Mouse (Mus musculus): ENCODE results near the gene Gm36176. TPM values are rescaled to one million over a fixed set of nuclear protein-coding genes. Genes with fewer than 3 reads are reported as not detected.
"Not testable (repeated sequence)": the region's sequence is repeated elsewhere in the genome, so short reads cannot be mapped to it uniquely, and the experiment has no call there.

Gm36176 gene
- not detected for total RNA-seq (2021)

DNA sequence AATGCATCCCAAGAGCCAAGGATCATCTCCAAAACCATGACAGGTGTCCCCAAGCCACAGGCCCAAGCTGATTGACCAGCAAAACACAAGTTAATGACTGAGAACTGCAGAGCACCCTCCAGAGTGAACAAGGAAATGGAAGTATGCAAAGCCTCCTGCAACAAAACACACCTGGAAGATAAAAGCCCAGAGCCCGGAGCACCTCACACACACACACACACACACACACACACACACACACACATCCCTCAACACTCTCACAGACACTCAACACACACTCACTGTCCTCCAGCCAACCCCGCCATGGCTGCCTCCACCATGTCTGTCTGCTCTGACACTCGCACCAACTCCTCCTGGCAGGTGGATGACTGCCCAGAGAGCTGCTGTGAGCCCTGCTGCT lies at the start of gene Gm36176:
TSS of gene Gm36176 (plus strand) at position 301 of the 400 bp plus-strand sequence.
- intact Hi-C loops (cut with DNase I): no loop called here

GRCm38 (mm10) chr10:77797677-77798076 lies 48.9 kb upstream of the Gm36176 start:
- DNase-seq (ENCODE audit: low spot score in 2 of 2): no peak
- intact Hi-C loops (cut with DNase I): no loop called here

More for the DNA sequence above, at the start of gene Gm36176:
- DNase-seq (ENCODE audit: low spot score in 2 of 2): no peak

DNA sequence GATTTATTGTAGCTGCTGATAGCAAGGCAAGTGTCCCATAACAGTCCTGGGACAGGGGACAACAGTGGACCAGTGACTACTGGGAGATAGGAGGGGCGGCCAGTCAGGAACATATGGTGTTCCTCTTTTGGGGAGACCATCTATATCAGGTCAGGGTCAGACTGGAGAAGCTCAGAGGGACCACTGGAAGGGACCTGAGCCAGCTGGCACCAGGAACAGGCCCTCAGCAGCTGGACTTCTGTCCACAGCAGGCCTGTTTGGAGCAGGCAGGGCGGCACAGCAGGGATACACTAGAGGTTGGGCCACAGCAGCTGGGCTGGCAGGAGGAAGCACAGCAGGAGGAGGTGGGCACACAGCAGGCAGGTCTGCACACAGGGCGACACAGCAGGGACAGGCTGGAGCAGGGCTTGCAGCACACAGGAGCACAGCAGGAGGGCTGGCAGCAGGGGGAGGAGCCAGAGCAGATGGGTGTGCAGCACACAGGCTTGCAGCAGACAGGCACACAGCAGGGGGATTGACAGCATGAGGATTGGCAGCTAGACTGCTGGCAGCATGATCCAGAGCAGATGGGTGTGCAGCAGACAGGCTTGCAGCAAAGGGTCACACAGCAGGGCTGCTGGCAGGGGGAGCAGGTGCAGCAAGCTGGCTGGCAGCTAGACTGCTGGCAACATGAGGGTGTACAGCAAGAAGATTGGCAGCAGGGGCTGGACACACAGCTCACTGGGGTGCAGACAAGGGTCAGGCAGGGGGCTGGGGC lies 48.3 kb upstream of the Gm36176 start:
- DNase-seq (ENCODE audit: low spot score in 2 of 2); intact Hi-C loops (cut with DNase I): not testable (repeated sequence)

DNA sequence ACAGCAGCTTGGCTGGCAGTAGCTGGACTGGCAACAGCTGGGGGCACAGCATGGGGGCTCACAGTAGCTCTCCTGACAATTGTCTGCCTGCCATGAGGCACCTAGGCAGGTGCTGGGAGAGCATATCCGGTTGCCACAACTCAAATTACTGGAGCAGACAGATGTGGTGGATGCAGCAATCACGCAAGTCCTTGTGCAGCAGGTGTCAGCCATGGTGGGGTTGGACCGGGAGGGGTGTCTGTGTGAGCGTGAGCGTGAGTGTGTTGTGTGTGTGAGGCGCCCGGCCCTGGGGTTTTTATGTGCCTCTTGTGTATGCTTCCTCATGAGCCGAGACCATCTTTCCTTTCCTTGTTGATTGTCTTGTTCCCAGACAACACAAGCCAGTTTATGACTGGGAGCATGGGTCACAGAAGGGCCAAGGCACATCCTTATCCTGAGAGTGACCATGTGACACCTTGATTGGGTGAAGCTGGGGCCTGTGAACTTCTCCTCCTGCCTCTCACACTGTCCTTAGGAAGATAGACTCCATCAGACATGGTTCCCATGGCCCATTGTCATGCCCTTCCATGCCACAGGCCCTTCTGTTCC lies 47.6 kb upstream of the Gm36176 start, which contains the start of gene Gm19668:
TSS of gene Gm19668 (minus strand) at position 213 of the 588 bp plus-strand sequence.
- intact Hi-C loops (cut with DNase I): no loop called here
- DNase-seq (ENCODE audit: low spot score in 2 of 2): no peak

- no peak for DNase-seq (ENCODE audit: low spot score in 2 of 2)
- intact Hi-C loops (cut with DNase I): no loop called here
Measured at GRCm38 (mm10) chr10:77804095-77804494, 42.5 kb upstream of the Gm36176 start.

GRCm38 (mm10) chr10:77811743-77812142 lies 34.9 kb upstream of the Gm36176 start, which contains the start of gene Gm9507:
TSS of gene Gm9507 (minus strand) at chr10:77811843.
- no peak for DNase-seq (ENCODE audit: low spot score in 2 of 2)
- intact Hi-C loops (cut with DNase I): no loop called here

DNA sequence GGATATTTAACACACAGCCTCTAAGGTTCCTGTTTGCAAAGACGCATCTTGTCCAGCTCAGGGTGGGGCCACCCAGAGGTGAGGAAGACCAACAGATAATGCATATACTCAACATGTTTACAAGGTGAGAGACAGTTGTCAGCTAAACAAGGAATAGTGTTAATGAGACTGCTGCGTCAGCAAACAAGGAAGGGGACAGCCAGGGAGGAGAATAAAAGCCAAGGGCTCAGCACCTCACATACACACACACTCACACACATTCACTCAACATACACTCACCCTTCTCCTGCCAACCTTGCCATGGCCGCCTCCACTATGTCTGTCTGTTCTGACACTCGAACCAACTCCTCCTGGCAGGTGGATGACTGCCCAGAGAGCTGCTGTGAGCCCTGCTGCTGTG lies 32.2 kb upstream of the Gm36176 start, which contains the start of gene Gm2696:
TSS of gene Gm2696 (plus strand) at position 301 of the 400 bp plus-strand sequence.
- intact Hi-C loops (cut with DNase I): no loop called here
- no peak for DNase-seq (ENCODE audit: low spot score in 2 of 2)

DNA sequence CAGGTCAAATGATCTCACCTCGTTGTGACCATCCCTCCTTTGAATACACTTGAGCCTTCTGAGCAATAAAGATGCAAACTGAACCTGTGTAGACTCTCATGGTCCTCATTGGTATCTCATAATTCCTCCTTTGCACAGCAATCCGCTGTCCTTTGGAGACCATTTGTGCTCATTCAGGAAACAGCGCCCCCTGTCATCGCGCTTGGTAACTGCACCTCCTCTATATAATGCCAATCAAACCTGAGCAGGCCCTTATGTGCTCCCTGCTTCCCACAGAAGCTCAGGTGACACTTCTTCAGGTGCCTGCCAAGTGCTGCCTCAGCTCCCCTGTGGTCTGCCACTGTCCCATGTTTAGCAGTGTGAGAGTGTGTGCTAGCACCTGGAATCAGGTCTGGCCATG lies 31.1 kb upstream of the Gm36176 start:
- no peak for DNase-seq (ENCODE audit: low spot score in 2 of 2)
- intact Hi-C loops (cut with DNase I): no loop called here

- DNase-seq (ENCODE audit: low spot score in 2 of 2): no peak
- intact Hi-C loops (cut with DNase I): no loop called here
Measured at GRCm38 (mm10) chr10:77818523-77818922, 28.1 kb upstream of the Gm36176 start.

DNA sequence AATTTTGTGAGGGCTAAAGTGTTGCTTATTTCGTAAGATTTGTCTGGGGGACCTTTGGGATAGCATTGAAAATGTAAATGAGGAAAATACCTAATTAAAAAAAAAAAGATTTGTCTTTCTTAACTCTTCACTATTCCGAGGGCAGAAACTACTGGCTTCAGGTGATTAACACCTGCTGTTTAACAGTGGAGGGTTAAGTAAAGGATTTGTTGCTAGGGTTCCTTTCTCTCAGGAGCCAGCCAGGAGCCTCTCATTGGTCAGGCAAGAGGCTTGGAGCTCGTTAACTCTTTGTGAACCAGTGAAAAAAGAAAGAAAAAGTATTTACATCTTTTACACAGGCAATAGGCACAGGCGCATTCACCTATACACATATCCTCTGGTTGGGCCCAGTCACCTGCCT lies 27.4 kb upstream of the Gm36176 start:
- intact Hi-C loops (cut with DNase I): no loop called here
- DNase-seq (ENCODE audit: low spot score in 2 of 2): no peak

DNA sequence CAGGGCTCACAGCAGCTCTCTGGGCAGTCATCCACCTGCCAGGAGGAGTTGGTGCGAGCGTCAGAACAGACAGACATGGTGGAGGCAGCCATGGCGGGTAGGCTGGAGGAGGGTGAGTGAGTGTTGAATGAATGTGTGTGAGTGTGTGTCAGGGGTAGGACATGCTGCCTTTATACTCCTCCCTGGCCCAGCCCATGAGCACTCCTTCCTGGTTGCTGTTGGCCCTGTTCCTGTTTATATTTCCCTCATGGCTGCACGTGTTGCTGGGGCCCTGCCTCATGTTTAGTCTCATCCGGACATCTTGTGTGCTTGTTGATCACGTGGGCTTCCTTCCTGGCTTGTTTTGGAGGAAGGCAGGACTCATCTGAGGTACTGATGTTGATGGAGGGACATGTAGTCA lies 19.7 kb upstream of the Gm36176 start, which contains the start of gene Krtap10-4:
TSS of gene Krtap10-4 (minus strand) at position 145 of the 400 bp plus-strand sequence.
- no peak for DNase-seq (ENCODE audit: low spot score in 2 of 2)
- intact Hi-C loops (cut with DNase I): no loop called here

DNA sequence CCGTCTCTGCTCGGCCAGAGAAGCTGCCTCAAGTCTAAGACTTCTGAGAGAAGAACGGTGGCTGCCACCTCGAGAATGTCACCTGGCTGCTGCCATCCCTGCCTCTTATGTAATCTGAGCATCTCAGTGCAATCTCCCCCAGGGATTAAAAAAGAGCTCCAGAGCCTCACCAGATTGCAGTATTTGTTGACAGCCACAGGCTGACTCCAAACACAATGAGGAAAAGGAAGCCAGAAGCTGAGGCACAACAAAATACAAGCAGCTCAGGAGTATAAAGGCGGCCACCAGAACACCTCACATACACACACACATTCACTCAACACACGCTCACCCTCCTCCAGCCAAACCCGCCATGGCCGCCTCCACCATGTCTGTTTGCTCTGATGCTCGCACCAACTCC lies 11.0 kb upstream of the Gm36176 start, which contains the start of gene Krtap10-10:
TSS of gene Krtap10-10 (plus strand) at position 301 of the 400 bp plus-strand sequence.
- DNase-seq (ENCODE audit: low spot score in 2 of 2): peak in 1 of 2 experiments; percentile 37
- intact Hi-C loops (cut with DNase I): no loop called here

DNA sequence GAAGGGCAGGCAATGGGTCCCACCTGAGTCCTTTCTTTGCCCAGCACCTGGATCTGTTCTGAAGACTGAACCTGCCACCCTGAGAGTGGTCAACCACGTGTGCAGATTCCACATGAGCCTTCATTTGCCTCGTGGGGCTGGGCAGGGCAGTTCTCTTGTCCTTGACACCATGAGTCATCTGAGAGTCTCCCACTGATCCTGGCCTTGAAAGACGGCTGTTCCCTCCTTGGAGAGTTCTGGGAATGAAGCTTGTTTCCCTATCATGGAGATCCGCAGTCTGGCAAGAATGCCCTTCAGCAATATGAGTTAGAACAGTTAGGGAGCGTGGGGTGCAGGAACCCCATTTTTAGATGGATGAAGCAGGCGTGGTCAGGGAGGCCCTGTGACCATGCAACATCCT lies 7.6 kb upstream of the Gm36176 start:
- intact Hi-C loops (cut with DNase I): no loop called here
- no peak for DNase-seq (ENCODE audit: low spot score in 2 of 2)

- intact Hi-C loops (cut with DNase I): no loop called here
- no peak for DNase-seq (ENCODE audit: low spot score in 2 of 2)
Measured at GRCm38 (mm10) chr10:77846961-77847360, 358 bp downstream of the Gm36176 start.

DNA sequence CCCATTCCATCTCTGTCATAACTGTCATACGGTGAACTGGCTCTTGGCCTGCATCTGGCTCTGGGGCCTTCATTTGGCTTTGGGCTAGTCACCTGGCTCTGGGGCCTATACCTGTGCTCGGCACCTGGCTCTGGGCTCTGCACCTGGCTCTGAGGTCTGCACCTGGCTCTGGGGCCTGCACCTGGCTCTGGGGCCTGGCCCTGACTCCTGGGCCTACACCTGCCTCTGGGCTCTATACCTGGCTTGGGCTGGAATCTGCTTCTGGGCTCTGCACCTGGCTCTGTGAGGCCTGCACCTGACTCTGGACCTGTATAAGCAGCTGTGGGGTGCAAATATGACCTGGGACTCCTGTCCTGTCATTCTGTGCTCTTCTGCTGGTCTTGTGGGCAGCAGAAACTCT lies 935 bp downstream of the Gm36176 start:
- intact Hi-C loops (cut with DNase I): no loop called here
- DNase-seq (ENCODE audit: low spot score in 2 of 2): no peak

- intact Hi-C loops (cut with DNase I): no loop called here
Measured at GRCm38 (mm10) chr10:77852559-77852958, 6.0 kb downstream of the Gm36176 start, which contains the start of gene Gm10318. TSS of gene Gm10318 (plus strand) at chr10:77852859.

DNA sequence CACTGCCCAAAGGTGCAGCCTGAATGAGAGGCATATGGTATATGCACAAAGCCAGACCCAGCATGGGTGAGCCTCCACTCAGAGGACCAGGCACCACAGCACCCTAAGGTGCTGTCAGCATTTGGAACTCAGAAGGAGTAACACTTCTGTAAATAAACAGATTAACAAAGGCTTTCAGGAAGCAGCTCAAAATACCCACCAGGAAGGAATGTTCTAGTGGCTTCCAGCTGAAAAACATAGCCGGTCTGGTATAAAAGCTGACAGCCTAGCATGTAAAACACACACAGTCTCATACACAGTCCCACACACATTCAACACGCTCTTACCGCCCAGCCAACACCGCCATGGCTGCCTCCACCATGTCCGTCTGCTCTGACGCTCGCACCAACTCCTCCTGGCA lies 15.1 kb downstream of the Gm36176 start, which contains the start of gene Gm3285:
TSS of gene Gm3285 (plus strand) at position 301 of the 400 bp plus-strand sequence.
- intact Hi-C loops (cut with DNase I): no loop called here
- no peak for DNase-seq (ENCODE audit: low spot score in 2 of 2)

More at GRCm38 (mm10) chr10:77852559-77852958, 6.0 kb downstream of the Gm36176 start, which contains the start of gene Gm10318:
- no peak for DNase-seq (ENCODE audit: low spot score in 2 of 2)

- no peak for DNase-seq (ENCODE audit: low spot score in 2 of 2)
- intact Hi-C loops (cut with DNase I): no loop called here
Measured at GRCm38 (mm10) chr10:77864067-77864761, 17.6 kb downstream of the Gm36176 start.

GRCm38 (mm10) chr10:77864762-77865143 lies 18.1 kb downstream of the Gm36176 start:
- intact Hi-C loops (cut with DNase I): no loop called here
- DNase-seq (ENCODE audit: low spot score in 2 of 2): no peak

DNA sequence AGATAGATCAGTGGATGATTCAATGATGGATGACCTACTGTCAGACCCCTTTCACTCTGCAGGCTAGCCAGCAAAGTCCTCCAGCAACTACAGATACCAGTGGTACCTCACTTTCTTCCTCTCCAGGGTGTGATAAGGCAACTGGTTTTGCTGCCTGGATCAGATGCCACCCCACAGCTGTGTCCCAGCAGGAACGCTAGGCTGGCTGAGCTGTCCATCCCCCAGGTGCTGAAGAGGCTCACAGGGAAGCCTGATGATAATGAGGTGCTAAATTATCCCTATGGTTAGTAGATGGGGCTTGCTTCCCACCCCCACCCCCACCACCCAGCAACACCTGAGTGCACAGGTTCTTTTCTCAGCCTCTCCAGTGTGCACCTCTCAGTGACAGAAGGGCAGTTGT lies 20.9 kb downstream of the Gm36176 start:
- intact Hi-C loops (cut with DNase I): no loop called here
- DNase-seq (ENCODE audit: low spot score in 2 of 2): no peak

All from left cerebral cortex, postnatal 25 days (tissue).